Mouse (Mus musculus) urinary bladder, postnatal 10 days (tissue): Measurements from ENCODE around the gene Asap3.

Experiments
- DNase-seq: peaks from one replicate; pipeline ENCODE4 v3.0.0; 2022; ENCODE audit warnings: low spot score

Asap3 gene

GRCm38 (mm10) chr4:136223549-136224239, 17.5 kb downstream of the Asap3 start:
- no peak for DNase-seq

- DNase-seq = no peak
Measured at GRCm38 (mm10) chr4:136224240-136224559, 18.0 kb downstream of the Asap3 start.

GRCm38 (mm10) chr4:136224677-136225460, 18.7 kb downstream of the Asap3 start:
- DNase-seq = no peak

GRCm38 (mm10) chr4:136227408-136227807, 21.2 kb downstream of the Asap3 start:
- DNase-seq = no peak

GRCm38 (mm10) chr4:136228640-136229039, 22.5 kb downstream of the Asap3 start:
- DNase-seq = no peak

GRCm38 (mm10) chr4:136238669-136239068, 32.5 kb downstream of the Asap3 start:
- DNase-seq = no peak

GRCm38 (mm10) chr4:136239111-136239510, 32.9 kb downstream of the Asap3 start:
- no peak for DNase-seq

GRCm38 (mm10) chr4:136239622-136240021, 33.5 kb downstream of the Asap3 start:
- peak; percentile 60 for DNase-seq

GRCm38 (mm10) chr4:136240123-136240522, 34.0 kb downstream of the Asap3 start:
- DNase-seq = no peak

- no peak for DNase-seq
Measured at GRCm38 (mm10) chr4:136240955-136241354, 34.8 kb downstream of the Asap3 start.

GRCm38 (mm10) chr4:136242065-136242703, 36.0 kb downstream of the Asap3 start:
- DNase-seq = no peak

GRCm38 (mm10) chr4:136242728-136243127, 36.6 kb downstream of the Asap3 start:
- DNase-seq = no peak

GRCm38 (mm10) chr4:136244208-136244607, 38.0 kb downstream of the Asap3 start:
- no peak for DNase-seq

GRCm38 (mm10) chr4:136245681-136246080, 39.5 kb downstream of the Asap3 start:
- DNase-seq = no peak

- no peak for DNase-seq
Measured at GRCm38 (mm10) chr4:136246568-136246969, 40.4 kb downstream of the Asap3 start.

GRCm38 (mm10) chr4:136247386-136247728, 41.2 kb downstream of the Asap3 start:
- DNase-seq = no peak

- no peak for DNase-seq
Measured at GRCm38 (mm10) chr4:136247729-136248463, 41.7 kb downstream of the Asap3 start, which contains the start of gene Tcea3. Gene Tcea3, plus strand, starts transcription at chr4:136247729.

- no peak for DNase-seq
Measured at GRCm38 (mm10) chr4:136248464-136249331, 42.5 kb downstream of the Asap3 start.

GRCm38 (mm10) chr4:136249332-136249647, 43.1 kb downstream of the Asap3 start:
- no peak for DNase-seq

- no peak for DNase-seq
Measured at GRCm38 (mm10) chr4:136249780-136250179, 43.6 kb downstream of the Asap3 start.

- DNase-seq = no peak
Measured at GRCm38 (mm10) chr4:136255919-136256318, 49.8 kb downstream of the Asap3 start.

GRCm38 (mm10) chr4:136256696-136257095, 50.5 kb downstream of the Asap3 start:
- no peak for DNase-seq
